Mouse (Mus musculus) kidney, postnatal 0 days (tissue): ENCODE results near the gene Tnpo1. TPM values are rescaled to one million over a fixed set of nuclear protein-coding genes. Genes with fewer than 3 reads are reported as not detected.
"Not testable (repeated sequence)": the region's sequence is repeated elsewhere in the genome, so short reads cannot be mapped to it uniquely, and the experiment has no call there.

Experiments used
- ATAC-seq: fragments of 200-750 bp; cut with Nextera tagmentation; replicated peaks from 2 replicates; pipeline ENCODE4 v1.8.0; 2017; ENCODE audit warnings: low read depth, moderate number of reproducible peaks, moderate TSS enrichment, moderate library complexity; ENCODE audit not compliant: low FRiP score
- DNase-seq: peaks from one replicate; pipeline ENCODE4 v3.0.0-alpha.2; 2016; ENCODE audit warnings: low spot score
- H3K27ac ChIP-seq: fragments of 300-500 bp; sonication (generic); 2 replicates; pipeline ENCODE4 v1.5.1; 2014; ENCODE audit warnings: mild to moderate bottlenecking
- H3K27me3 ChIP-seq: fragments of 300-500 bp; sonication (generic); 2 replicates; pipeline ENCODE4 v1.6.1; 2014; ENCODE audit warnings: low read length, mixed read lengths; ENCODE audit not compliant: insufficient read depth
- H3K36me3 ChIP-seq: fragments of 300-500 bp; sonication (generic); 2 replicates; pipeline ENCODE4 v1.6.1; 2014; ENCODE audit warnings: low read length, mixed read lengths; ENCODE audit not compliant: insufficient read depth
- H3K4me1 ChIP-seq: fragments of 300-500 bp; sonication (generic); replicated peaks from 2 replicates; pipeline ENCODE4 v1.6.1; 2014; ENCODE audit warnings: antibody characterized with exemption, low read length, mixed read lengths; ENCODE audit not compliant: insufficient read depth
- H3K4me2 ChIP-seq: fragments of 300-500 bp; sonication (generic); 2 replicates; pipeline ENCODE4 v1.6.1; 2014; ENCODE audit warnings: mild to moderate bottlenecking, low read length, moderate library complexity, mixed read lengths
- H3K4me3 ChIP-seq: fragments of 300-500 bp; sonication (generic); replicated peaks from 2 replicates; pipeline ENCODE4 v1.5.1; 2014; ENCODE audit warnings: low read depth, low read length
- H3K9ac ChIP-seq: fragments of 300-500 bp; sonication (generic); 2 replicates; pipeline ENCODE4 v1.6.1; 2014; ENCODE audit warnings: low read depth, low read length
- H3K9me3 ChIP-seq: fragments of 300-500 bp; sonication (generic); replicated peaks from 2 replicates; pipeline ENCODE4 v1.6.1; 2016; ENCODE audit warnings: low read length, inconsistent platforms, mixed read lengths
- CTCF ChIP-seq: IDR thresholded peaks from 2 replicates; pipeline ENCODE4 v1.5.1; 2016; ENCODE audit warnings: antibody characterized with exemption, low read depth, mild to moderate bottlenecking, moderate library complexity
- WGBS: fragments of 180-500 bp; shearing (Covaris S2); extraction: QIAGEN DNeasy Blood & Tissue Kit; methylation state at CpG from one replicate; pipeline ENCODE4 v1.1.7; 2014; 5-methylcytosine and 5-hydroxymethylcytosine counted together
- polyA plus RNA-seq: library from polyadenylated mRNA; unstranded; fragments of >200 nt; fragmentation: Nextera tagmentation; extraction: Ambion mirVana; gene quantifications from 2 replicates; pipeline ENCODE4 v1.2.1, GENCODE M21; 2015

The Tnpo1 gene
- polyA plus RNA-seq, 1 experiment from 2014 or later: 37.8 TPM

DNA sequence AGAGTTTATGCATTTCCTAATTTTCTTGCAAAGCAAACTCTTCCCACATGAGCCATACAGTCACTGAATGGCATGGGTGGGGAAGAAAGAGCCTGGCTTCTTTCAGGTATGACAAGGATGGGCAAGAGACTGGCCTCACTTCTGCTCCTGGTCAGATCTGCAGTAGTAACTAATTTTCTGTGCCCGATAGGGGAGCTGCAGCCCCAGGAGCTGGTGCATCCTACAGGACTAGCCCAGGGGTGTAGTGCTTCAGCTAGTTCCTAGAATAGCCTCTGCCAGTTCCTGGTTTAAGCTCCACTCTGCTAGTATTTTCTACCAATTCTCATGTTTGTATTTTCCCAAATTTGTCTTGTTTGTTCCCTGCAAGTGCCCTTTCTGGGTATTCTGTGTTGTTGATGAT lies 92.0 kb downstream of the Tnpo1 start:
- Histone ChIP-seq H3K27ac (no peak overlapping the region), H3K36me3 (0 out of 2 replicates have a peak, but pooled peaks cover 7% of the 10 kb centered on the region), H3K4me3 (no peak overlapping the region), H3K27me3 (no peaks in the 10 kb centered on the region), H3K9ac (no peak overlapping the region), H3K4me1 (no peaks in the 10 kb centered on the region), H3K4me2 (no peak overlapping the region), H3K9me3 (no peaks in the 10 kb centered on the region)
- DNase-seq (no peak), ATAC-seq (0 out of 2 replicates have a peak, but pooled peaks have one; percentile 29)
- TF ChIP-seq CTCF: peak; percentile 37; the same call in 1 of the 2 replicates
- 41% methylated on average over 1 of the region's 1 CpGs for WGBS

DNA sequence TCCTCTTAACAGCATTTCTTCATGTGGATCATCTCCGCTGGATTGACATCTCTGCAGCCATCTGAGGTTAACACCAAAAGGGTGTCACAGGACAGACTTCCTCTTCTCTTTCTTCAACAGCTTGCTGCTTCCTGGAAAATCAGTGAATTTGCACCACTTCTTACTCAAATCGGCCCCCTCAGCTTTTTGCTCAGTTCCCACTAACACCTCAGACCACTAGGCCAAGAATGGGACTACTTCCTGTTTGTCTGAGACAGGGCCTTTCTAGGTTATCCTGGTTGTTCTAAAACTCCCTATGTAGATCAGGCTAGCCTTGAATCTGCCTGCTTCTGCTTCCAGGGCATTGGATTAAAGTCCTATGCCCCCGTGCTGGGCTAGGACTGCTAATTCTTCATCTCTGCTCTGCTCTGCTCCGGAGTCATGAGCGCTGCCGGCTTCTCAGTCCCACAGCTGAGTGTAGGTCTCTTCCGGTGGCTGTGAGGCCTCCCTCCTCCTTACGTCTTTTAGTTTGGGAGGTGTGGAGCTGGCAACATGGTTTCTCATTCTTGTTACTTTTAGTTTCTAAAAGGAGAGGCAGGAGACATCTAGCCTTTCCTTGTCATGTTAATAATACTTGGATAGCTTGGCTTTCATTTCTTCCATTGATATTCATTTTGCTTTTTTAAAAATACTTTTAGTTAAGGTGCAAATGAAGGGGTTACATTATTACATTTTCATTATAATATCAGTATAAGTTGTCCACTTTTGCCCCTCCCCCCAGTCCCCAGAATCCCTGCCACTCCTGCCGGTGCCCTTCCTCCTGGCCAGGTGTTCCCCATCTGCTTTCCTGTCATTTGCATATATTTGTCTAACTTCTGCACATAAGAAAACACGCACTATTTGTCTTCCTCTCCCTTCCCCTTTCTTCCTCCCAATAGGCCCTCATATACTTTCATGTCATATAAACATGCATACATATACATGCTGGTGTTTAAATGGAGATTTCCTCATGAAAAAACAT lies 93.4 kb downstream of the Tnpo1 start:
- H3K4me1 ChIP-seq: no peaks in the 10 kb centered on the region
- H3K4me3 ChIP-seq: no peak overlapping the region
- no peak for ATAC-seq
- 71% methylated on average over 10 of the region's 10 CpGs for WGBS
- H3K27me3 ChIP-seq: no peaks in the 10 kb centered on the region
- no peaks in the 10 kb centered on the region for H3K9me3 ChIP-seq
- no peak for DNase-seq
- TF ChIP-seq CTCF: no peak
- H3K4me2 ChIP-seq: no peak overlapping the region
- no peak overlapping the region for H3K9ac ChIP-seq
- H3K27ac ChIP-seq: no peak overlapping the region
- H3K36me3 ChIP-seq: 0 out of 2 replicates have a peak, but pooled peaks cover 3% of the 10 kb centered on the region

DNA sequence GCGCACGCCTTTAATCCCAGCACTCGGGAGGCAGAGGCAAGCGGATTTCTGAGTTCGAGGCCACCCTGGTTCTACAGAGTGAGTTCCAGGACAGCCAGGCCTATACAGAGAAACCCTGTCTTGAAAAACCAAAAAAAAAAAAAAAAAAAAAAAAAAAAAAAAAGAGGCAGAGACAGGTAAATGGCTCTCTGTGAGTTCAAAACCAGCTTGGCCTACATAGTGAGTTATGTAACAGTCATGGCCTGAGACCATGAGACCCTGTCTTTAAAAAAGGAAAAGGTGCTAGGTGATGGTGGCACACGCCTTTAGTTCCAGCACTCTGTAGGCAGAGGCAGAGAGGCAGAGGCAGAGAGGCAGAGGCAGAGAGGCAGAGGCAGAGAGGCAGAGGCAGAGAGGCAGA lies 97.2 kb downstream of the Tnpo1 start:
- not testable (repeated sequence) for H3K4me3 ChIP-seq, H3K9me3 ChIP-seq, H3K4me2 ChIP-seq, H3K27ac ChIP-seq, DNase-seq, H3K4me1 ChIP-seq, ATAC-seq, H3K9ac ChIP-seq, H3K27me3 ChIP-seq, H3K36me3 ChIP-seq
- 99% methylated on average over 6 of the region's 6 CpGs for WGBS

DNA sequence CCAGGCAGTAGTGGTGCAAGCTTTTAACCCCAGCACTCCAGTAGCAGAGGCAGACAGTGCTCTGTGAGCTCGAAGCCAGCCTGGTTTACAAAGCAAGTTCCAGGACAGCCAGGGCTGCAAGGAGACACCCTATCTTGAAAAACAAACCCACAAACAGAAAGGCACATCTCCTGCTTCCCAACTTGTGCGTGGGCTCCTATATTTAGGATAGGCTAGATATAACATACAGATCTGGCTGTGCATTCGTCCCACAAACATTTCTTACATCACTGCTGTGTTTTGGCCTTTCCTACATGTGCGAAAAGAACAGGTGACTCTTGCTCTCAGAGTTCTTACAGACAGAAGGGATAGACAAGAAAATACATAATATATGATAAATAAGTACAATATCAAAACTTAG lies 100.6 kb downstream of the Tnpo1 start:
- no peak overlapping the region for H3K4me2 ChIP-seq
- 79% methylated on average over 4 of the region's 4 CpGs for WGBS

DNA sequence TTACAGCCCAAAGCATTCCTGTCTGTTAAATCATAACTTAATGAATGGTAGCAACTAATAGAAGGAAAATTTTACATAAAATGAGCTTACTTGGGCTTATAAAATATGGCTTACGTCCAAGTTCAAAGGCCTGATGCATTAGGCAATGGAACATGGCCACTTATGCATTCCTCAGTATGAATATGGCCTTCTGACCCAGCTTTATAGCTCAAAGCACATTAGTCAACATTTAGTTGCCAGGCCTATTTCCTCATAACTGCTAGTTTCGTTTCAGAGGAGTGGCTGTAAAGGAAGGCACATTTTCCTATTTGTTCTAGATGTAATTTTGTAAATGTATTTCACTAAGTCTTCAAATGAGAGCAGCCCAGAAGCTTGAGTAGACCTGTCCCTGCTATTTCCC lies 107.1 kb downstream of the Tnpo1 start:
- WGBS: 40% methylated on average over 2 of the region's 2 CpGs
- TF ChIP-seq CTCF: no peak

More for the DNA sequence above, 100.6 kb downstream of the Tnpo1 start:
- Histone ChIP-seq H3K27ac (no peak overlapping the region), H3K36me3 (no peaks in the 10 kb centered on the region), H3K9ac (no peak overlapping the region), H3K4me3 (no peak overlapping the region), H3K9me3 (no peaks in the 10 kb centered on the region), H3K4me1 (no peaks in the 10 kb centered on the region), H3K27me3 (no peaks in the 10 kb centered on the region)
- TF ChIP-seq CTCF: no peak
- ATAC-seq (no peak), DNase-seq (no peak)

DNA sequence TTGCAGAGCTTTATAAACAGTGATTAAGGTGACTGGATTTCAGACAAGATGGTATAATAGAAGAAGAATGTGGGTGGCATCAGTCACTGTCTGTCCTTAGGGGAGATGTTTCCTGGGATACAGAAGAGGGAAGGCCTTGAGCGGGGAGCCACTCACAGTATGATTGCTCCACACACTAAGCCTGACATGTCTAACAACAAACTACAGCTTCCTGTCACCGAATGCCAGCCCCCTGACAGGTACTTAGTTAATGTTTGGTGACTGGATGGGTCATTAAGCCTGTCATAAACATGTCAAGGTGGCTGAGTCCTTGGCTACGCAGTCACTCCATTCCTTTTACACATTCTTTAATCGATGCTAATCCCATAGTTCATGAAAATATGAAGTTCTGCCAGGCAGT lies 108.0 kb downstream of the Tnpo1 start:
- ATAC-seq (no peak), DNase-seq (peak; percentile 52)
- no peak overlapping the region for H3K4me3 ChIP-seq
- WGBS: 51% methylated on average over 4 of the region's 4 CpGs
- no peaks in the 10 kb centered on the region for H3K9me3 ChIP-seq
- H3K36me3 ChIP-seq: no peaks in the 10 kb centered on the region
- TF ChIP-seq CTCF: no peak
- H3K4me2 ChIP-seq: no peak overlapping the region
- no peaks in the 10 kb centered on the region for H3K27me3 ChIP-seq
- H3K4me1 ChIP-seq: peaks cover 15% of the 10 kb centered on the region; the same call in 1 of the 2 replicates
- H3K27ac ChIP-seq: 0 out of 2 replicates have a peak overlapping the region, but pooled peaks have one; percentile 85
- no peak overlapping the region for H3K9ac ChIP-seq

More for the DNA sequence above, 107.1 kb downstream of the Tnpo1 start:
- Histone ChIP-seq H3K4me1 (peaks cover 11% of the 10 kb centered on the region; the same call in 1 of the 2 replicates), H3K27ac (peak overlapping the region; percentile 85), H3K9ac (no peak overlapping the region), H3K4me2 (no peak overlapping the region), H3K4me3 (no peak overlapping the region), H3K27me3 (no peaks in the 10 kb centered on the region), H3K36me3 (no peaks in the 10 kb centered on the region), H3K9me3 (no peaks in the 10 kb centered on the region)
- ATAC-seq (no peak), DNase-seq (peak; percentile 73)
